Mouse (Mus musculus): ENCODE measurements around the gene Erf.

DNA sequence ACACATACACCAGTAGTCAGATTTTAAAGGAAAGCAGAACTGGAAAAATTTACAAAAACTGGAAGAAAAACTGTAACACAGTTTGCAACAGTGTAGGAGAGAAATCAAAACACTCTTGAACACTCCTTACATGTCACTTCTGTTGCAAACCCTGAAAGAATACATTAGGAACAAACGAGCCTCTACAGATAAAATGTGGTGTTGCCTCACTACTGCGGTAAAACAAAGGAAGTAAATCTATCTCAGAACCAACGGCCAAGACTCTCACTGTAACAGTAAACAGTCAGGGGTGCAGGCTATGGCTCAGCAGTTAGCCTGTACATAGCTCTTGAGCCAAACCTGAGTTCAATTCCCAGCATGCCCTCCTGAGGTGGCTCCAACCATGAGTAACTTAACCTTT is 37.5 kb downstream of the Erf start:
- TF ChIP-seq CTCF (conservative IDR thresholded peaks at IDR 0.05; ENCODE audit: low read length) (no peak), POU5F1 (IDR thresholded peaks at IDR 0.05; ENCODE audit: borderline replicate concordance, low read length) (no peak), NANOG (IDR thresholded peaks at IDR 0.05; ENCODE audit: borderline replicate concordance, low read length) (no peak)

All from E14TG2a.4 (cell line).